Mouse (Mus musculus) hindbrain, embryonic 16.5 days (tissue): ENCODE results near the gene Egfem1. TPM values are rescaled to one million over a fixed set of nuclear protein-coding genes. Genes with fewer than 3 reads are reported as not detected.

ENCODE experiments used
- ATAC-seq: fragments of 200-750 bp; cut with Nextera tagmentation; 2 replicates; pipeline ENCODE4 v1.8.0; 2017; ENCODE audit warnings: moderate TSS enrichment, moderate library complexity
- H3K27ac ChIP-seq: fragments of 300-500 bp; sonication (generic); 2 replicates; pipeline ENCODE4 v1.5.1; 2014; ENCODE audit warnings: low read depth, mild to moderate bottlenecking, control low read depth, low read length, moderate library complexity
- H3K27me3 ChIP-seq: fragments of 300-500 bp; sonication (generic); replicated peaks from 2 replicates; pipeline ENCODE4 v1.6.1; 2014; ENCODE audit warnings: low read length; ENCODE audit not compliant: control insufficient read depth, insufficient read depth
- H3K36me3 ChIP-seq: fragments of 300-500 bp; sonication (generic); 2 replicates; pipeline ENCODE4 v1.6.1; 2014; ENCODE audit warnings: mild to moderate bottlenecking, low read length, moderate library complexity, mixed read lengths; ENCODE audit not compliant: control insufficient read depth, insufficient read depth
- H3K4me1 ChIP-seq: fragments of 300-500 bp; sonication (generic); 2 replicates; pipeline ENCODE4 v1.6.1; 2014; ENCODE audit warnings: low read depth, low read length; ENCODE audit not compliant: control insufficient read depth, insufficient read depth
- H3K4me2 ChIP-seq: fragments of 300-500 bp; sonication (generic); 2 replicates; pipeline ENCODE4 v1.6.1; 2014; ENCODE audit warnings: mild to moderate bottlenecking, low read length, control low read depth, moderate library complexity
- H3K4me3 ChIP-seq: fragments of 300-500 bp; sonication (generic); 2 replicates; pipeline ENCODE4 v1.5.1; 2014; ENCODE audit warnings: mild to moderate bottlenecking, low read length, control low read depth, moderate library complexity
- H3K9ac ChIP-seq: fragments of 300-500 bp; sonication (generic); 2 replicates; pipeline ENCODE4 v1.6.1; 2014; ENCODE audit warnings: low read depth, mild to moderate bottlenecking, control low read depth, low read length, moderate library complexity
- H3K9me3 ChIP-seq: fragments of 300-500 bp; sonication (generic); 2 replicates; pipeline ENCODE4 v1.6.1; 2014; ENCODE audit warnings: mild to moderate bottlenecking, low read length, moderate library complexity; ENCODE audit not compliant: control insufficient read depth
- WGBS: fragments of 180-500 bp; shearing (Covaris S2); extraction: QIAGEN DNeasy Blood & Tissue Kit; methylation state at CpG from one replicate; pipeline ENCODE4 v1.1.7; 2014; 5-methylcytosine and 5-hydroxymethylcytosine counted together
- polyA plus RNA-seq: library from polyadenylated mRNA; unstranded; fragments of >200 nt; fragmentation: Nextera tagmentation; extraction: Ambion mirVana; gene quantifications from 2 replicates; pipeline ENCODE4 v1.2.1, GENCODE M21; 2015

The Egfem1 gene
- polyA plus RNA-seq, 1 experiment from 2014 or later = 4.6 TPM

DNA sequence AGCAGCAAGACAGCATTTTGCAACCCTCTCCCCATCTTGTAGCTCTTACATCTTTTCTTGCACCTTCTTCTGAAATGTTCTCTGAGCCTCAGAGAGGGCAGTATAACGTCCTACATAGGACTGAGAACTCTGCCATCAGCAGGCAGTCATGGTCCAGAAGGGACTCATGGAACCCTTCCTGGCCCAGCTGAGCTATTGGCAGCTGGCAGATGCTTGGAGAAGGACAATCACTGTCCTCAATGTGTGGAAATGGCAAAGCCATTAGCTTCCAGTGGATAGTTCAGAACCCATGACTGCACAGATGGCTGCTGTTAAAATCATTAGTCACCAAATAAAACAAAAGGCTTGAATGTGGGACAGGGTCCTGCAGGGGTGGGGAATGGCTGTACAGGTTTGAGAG, 35.6 kb downstream of the Egfem1 start:
- 61% methylated on average over 1 of the region's 1 CpGs for WGBS
- H3K27me3 ChIP-seq = no peaks in the 10 kb centered on the region
- no peaks in the 10 kb centered on the region for H3K4me1 ChIP-seq
- no peak overlapping the region for H3K9ac ChIP-seq
- ATAC-seq = no peak
- H3K9me3 ChIP-seq = no peaks in the 10 kb centered on the region
- no peaks in the 10 kb centered on the region for H3K36me3 ChIP-seq
- H3K4me3 ChIP-seq = no peak overlapping the region
- H3K27ac ChIP-seq = no peak overlapping the region
- no peak overlapping the region for H3K4me2 ChIP-seq

DNA sequence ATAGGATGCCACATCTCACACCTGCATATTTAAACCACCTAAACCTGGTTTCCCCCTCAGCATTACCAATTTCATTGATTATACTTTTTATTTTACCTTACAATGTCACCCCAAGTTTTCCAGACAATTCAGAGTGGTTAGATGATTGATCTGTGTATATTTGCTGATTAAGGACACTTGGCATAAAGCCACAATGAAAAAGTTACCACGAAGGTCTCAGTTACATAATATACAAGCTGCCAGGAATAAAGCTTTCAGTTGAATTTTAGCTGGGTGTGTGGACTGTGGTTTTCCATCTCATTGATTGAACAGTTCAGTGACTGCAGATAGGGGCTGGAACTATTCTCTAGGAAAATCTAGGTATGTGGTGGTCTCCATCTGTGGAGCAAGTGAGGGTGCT, 40.7 kb downstream of the Egfem1 start:
- Histone ChIP-seq H3K4me3 (no peak overlapping the region), H3K27ac (no peak overlapping the region), H3K36me3 (no peaks in the 10 kb centered on the region), H3K27me3 (no peaks in the 10 kb centered on the region), H3K4me1 (no peaks in the 10 kb centered on the region), H3K4me2 (no peak overlapping the region), H3K9ac (no peak overlapping the region), H3K9me3 (no peaks in the 10 kb centered on the region)
- no peak for ATAC-seq
- WGBS = 80% methylated on average over 1 of the region's 1 CpGs

- 86% methylated on average over 2 of the region's 2 CpGs for WGBS
- no peak overlapping the region for H3K9ac ChIP-seq
- no peaks in the 10 kb centered on the region for H3K9me3 ChIP-seq
- H3K4me1 ChIP-seq = peaks cover 14% of the 10 kb centered on the region
- ATAC-seq = no peak
- H3K4me3 ChIP-seq = no peak overlapping the region
- no peak overlapping the region for H3K27ac ChIP-seq
- no peak overlapping the region for H3K4me2 ChIP-seq
- no peaks in the 10 kb centered on the region for H3K36me3 ChIP-seq
- H3K27me3 ChIP-seq = no peaks in the 10 kb centered on the region
Observed at GRCm38 (mm10) chr3:29132054-29132931, 50.5 kb downstream of the Egfem1 start.

DNA sequence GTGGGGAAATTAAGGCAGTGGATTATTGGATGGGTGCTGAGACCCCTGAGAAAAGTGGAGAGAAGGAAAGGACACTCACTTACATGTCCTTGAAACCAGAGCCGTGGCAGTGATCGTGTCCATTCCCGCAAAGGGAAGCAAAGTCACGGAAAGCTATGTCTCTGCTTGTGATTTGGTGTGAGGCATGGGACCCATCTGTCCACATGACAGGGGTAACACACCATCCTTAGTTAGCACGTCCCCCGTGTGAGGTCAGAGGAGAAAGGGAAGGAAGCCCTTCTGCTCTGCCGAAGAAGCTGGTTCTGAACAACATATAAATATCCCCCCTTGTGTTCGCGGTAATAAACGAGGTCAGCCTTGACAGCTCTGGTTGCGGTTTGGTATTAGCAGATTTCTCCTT, 52.7 kb downstream of the Egfem1 start:
- no peaks in the 10 kb centered on the region for H3K36me3 ChIP-seq
- H3K27ac ChIP-seq = no peak overlapping the region
- peaks cover 14% of the 10 kb centered on the region for H3K4me1 ChIP-seq
- H3K4me2 ChIP-seq = peak overlapping the region; percentile 46
- H3K4me3 ChIP-seq = peak overlapping the region; percentile 13; the same call in 1 of the 2 replicates
- 39% methylated on average over 11 of the region's 11 CpGs for WGBS
- no peak overlapping the region for H3K9ac ChIP-seq
- H3K27me3 ChIP-seq = no peaks in the 10 kb centered on the region
- no peaks in the 10 kb centered on the region for H3K9me3 ChIP-seq
- no peak for ATAC-seq

GRCm38 (mm10) chr3:29135176-29136064, 53.6 kb downstream of the Egfem1 start:
- WGBS = 19% methylated on average over 9 of the region's 9 CpGs
- no peaks in the 10 kb centered on the region for H3K36me3 ChIP-seq
- H3K9me3 ChIP-seq = no peaks in the 10 kb centered on the region
- ATAC-seq = no peak
- H3K4me1 ChIP-seq = peaks cover 14% of the 10 kb centered on the region
- no peaks in the 10 kb centered on the region for H3K27me3 ChIP-seq
- H3K9ac ChIP-seq = no peak overlapping the region
- H3K4me2 ChIP-seq = peak overlapping the region; percentile 46
- no peak overlapping the region for H3K27ac ChIP-seq
- H3K4me3 ChIP-seq = no peak overlapping the region

- ATAC-seq = peak; percentile 40
- H3K9me3 ChIP-seq = no peaks in the 10 kb centered on the region
- H3K27ac ChIP-seq = no peak overlapping the region
- peaks cover 14% of the 10 kb centered on the region for H3K4me1 ChIP-seq
- H3K4me2 ChIP-seq = no peak overlapping the region
- no peaks in the 10 kb centered on the region for H3K36me3 ChIP-seq
- no peaks in the 10 kb centered on the region for H3K27me3 ChIP-seq
- no peak overlapping the region for H3K4me3 ChIP-seq
- 9% methylated on average over 10 of the region's 10 CpGs for WGBS
- H3K9ac ChIP-seq = no peak overlapping the region
Observed at GRCm38 (mm10) chr3:29136065-29136955, 54.5 kb downstream of the Egfem1 start.

DNA sequence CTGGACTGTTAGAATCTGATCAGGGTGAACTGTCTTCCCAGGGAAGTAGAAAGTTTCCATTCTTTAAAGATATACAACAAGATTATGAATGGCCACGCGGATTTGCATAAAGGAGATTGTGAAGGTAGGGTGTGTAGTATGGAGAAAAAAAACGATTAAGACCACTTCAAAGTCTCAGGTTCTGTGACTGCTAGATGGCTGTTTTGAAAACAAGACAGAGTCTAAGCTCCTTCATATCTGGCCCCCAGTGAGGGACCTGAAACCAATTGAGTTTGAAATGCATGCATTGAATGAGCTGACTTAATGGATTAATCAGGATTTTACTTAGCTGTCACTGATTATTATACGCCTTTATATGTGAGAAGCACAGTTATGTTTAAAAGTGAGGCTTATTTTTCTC, 86.6 kb downstream of the Egfem1 start:
- Histone ChIP-seq H3K27ac (no peak overlapping the region), H3K9ac (no peak overlapping the region), H3K4me3 (no peak overlapping the region), H3K27me3 (no peaks in the 10 kb centered on the region), H3K9me3 (no peaks in the 10 kb centered on the region), H3K36me3 (no peaks in the 10 kb centered on the region), H3K4me1 (no peaks in the 10 kb centered on the region), H3K4me2 (no peak overlapping the region)
- no peak for ATAC-seq
- 79% methylated on average over 4 of the region's 4 CpGs for WGBS

DNA sequence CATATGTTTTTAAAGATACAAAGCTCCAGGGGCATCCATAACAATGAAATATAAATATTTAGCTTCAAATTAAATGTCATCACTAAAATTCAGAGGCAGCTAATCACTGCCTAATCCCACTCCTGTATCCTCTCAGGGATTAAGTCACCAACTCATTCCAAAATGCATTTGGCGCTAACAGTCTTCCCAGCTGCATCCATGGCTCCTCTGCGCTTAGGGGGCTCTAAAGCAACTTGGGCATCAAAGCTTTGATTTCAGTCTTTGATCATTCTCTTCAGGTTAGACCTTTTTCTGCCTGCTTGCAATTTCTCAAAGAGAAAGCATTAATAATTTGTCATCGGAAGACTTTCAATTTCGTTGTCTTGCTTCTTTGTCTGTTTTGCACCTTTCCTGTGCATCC, 87.2 kb downstream of the Egfem1 start:
- H3K27ac ChIP-seq = no peak overlapping the region
- H3K4me3 ChIP-seq = no peak overlapping the region
- H3K9me3 ChIP-seq = no peaks in the 10 kb centered on the region
- no peak for ATAC-seq
- H3K9ac ChIP-seq = no peak overlapping the region
- H3K27me3 ChIP-seq = no peaks in the 10 kb centered on the region
- no peaks in the 10 kb centered on the region for H3K36me3 ChIP-seq
- H3K4me2 ChIP-seq = no peak overlapping the region
- H3K4me1 ChIP-seq = no peaks in the 10 kb centered on the region
- 61% methylated on average over 4 of the region's 4 CpGs for WGBS
